Mouse (Mus musculus) layer of hippocampus, adult 2 months (tissue): ENCODE data around the gene Defb19. TPM values are rescaled to one million over a fixed set of nuclear protein-coding genes. Genes with fewer than 3 reads are reported as not detected.
A peak's percentile ranks its signal among the peaks of the same experiment; 100 is the strongest.

Source experiments
- DNase-seq, 2 experiments: peaks; one replicate each; pipeline ENCODE4 v3.0.0; 2022; ENCODE audit warnings: low spot score in 2 of 2
- H3K27ac ChIP-seq: fragments of 200-600 bp; 2 replicates; pipeline ENCODE4 v1.8.1; 2022
- H3K4me3 ChIP-seq: fragments of 200-600 bp; 2 replicates; pipeline ENCODE4 v1.8.1; 2022; ENCODE audit warnings: mild to moderate bottlenecking
- CTCF ChIP-seq: fragments of 200-600 bp; conservative IDR thresholded peaks from 2 replicates; pipeline ENCODE4 v1.8.1; 2022; ENCODE audit warnings: antibody characterized with exemption, mild to moderate bottlenecking, moderate library complexity
- long read RNA-seq, 2 experiments: library from polyadenylated mRNA; stranded (forward); transcript quantifications; one replicate each; pipeline ENCODE4 v2.0.0; 2021; ENCODE audit warnings: borderline mapping rate in 2 of 2
- total RNA-seq, 2 experiments: library from RNA; stranded (reverse); gene quantifications; 2 replicates each; pipeline ENCODE4 v1.2.3; 2021

The Defb19 gene
- total RNA-seq: not detected
- long read RNA-seq, experiment 1: 0 reads
- long read RNA-seq, experiment 2, partial matches to known transcripts: 0 of 1 reads
- long read RNA-seq, experiment 2, other reads (novel, unspliced or antisense): 1 of 1 reads

DNA sequence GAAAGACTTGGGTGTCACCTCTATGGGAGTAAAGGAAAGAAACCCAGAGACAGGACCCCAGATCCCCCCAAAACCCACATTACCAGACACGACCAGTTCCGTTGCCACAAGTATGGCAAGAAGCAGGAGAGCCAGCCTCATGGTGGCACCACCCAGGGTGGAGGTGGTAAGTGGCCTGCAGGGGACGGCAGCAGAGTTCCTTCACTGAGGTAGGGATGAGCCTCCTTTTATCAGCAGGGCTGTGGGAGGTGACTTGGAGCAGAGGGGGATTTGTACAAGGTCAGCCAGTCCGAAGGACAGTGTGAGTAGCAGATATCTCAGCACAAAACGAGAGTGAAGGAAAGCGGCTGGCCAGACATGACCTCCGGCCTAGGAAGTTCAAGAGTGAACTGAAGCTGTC is at the start of gene Defb19:
TSS of gene Defb19 (minus strand) at position 206 of the 400 bp plus-strand sequence.
- Histone ChIP-seq H3K4me3 (no peak within 1 kb of the TSS), H3K27ac (no peak within 1 kb of the TSS)
- no peak for TF ChIP-seq CTCF
- DNase-seq: no peak

DNA sequence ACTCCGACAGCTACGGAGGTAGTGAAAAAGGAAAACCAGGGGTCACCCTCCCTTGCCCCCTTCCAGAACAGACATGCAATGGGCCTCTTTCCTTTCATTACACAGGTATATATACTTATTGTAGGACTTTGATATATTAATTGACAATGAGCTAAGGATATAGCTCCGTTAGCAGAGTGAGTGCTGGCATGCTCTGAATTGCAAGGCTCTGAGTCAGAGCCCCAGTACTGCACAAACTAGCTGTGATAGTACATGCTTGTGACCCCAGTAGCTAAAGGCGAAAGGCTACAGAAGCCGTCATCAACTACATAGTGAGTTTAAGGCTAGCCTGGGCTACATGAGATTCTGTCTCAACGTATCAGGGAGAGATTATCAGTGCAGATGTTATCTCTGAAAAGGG is 49.8 kb upstream of the Defb19 start:
- no peak for TF ChIP-seq CTCF
- Histone ChIP-seq H3K27ac (no peak overlapping the region), H3K4me3 (no peak overlapping the region)
- no peak for DNase-seq

DNA sequence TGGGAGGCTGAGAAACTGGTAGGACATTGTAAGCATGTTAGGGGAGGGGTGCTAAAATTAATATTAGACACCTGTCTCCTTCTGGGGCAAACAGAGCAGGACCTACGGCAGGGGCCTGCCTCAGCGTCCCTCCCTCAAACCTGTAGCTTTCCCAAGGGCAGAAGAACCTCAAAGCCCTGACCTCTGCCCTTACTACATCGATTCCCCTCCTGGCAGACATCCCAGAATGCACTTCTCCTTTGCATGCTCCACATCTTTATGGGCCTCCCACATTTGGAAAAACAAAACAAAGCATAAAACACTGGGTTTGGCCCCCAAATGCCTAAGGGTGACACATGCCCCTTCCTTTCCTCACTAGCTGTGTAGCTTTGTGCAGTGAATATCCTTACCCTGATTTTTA is 49.1 kb upstream of the Defb19 start:
- no peak for DNase-seq
- no peak for TF ChIP-seq CTCF
- H3K4me3 ChIP-seq: no peak overlapping the region
- H3K27ac ChIP-seq: no peak overlapping the region

DNA sequence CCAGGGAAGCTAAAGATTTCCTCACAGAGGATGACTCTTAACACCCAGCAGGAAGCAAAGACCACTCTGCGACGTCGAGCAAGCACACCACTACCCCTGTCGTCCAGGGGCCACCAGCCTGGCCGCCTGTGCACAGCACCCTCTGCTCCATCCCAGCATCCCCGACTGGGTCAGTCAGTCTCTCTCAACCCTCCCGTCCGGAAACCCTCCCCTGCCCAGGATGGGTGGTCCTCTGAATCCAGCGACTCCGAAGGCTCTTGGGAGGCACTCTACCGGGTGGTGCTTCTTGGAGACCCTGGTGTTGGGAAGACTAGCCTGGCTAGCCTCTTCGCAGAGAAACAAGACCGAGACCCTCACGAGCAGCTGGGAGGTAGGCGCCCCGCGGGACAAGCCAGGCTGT is 48.0 kb upstream of the Defb19 start:
- Histone ChIP-seq H3K27ac (no peak overlapping the region), H3K4me3 (no peak overlapping the region)
- no peak for TF ChIP-seq CTCF
- DNase-seq: no peak

DNA sequence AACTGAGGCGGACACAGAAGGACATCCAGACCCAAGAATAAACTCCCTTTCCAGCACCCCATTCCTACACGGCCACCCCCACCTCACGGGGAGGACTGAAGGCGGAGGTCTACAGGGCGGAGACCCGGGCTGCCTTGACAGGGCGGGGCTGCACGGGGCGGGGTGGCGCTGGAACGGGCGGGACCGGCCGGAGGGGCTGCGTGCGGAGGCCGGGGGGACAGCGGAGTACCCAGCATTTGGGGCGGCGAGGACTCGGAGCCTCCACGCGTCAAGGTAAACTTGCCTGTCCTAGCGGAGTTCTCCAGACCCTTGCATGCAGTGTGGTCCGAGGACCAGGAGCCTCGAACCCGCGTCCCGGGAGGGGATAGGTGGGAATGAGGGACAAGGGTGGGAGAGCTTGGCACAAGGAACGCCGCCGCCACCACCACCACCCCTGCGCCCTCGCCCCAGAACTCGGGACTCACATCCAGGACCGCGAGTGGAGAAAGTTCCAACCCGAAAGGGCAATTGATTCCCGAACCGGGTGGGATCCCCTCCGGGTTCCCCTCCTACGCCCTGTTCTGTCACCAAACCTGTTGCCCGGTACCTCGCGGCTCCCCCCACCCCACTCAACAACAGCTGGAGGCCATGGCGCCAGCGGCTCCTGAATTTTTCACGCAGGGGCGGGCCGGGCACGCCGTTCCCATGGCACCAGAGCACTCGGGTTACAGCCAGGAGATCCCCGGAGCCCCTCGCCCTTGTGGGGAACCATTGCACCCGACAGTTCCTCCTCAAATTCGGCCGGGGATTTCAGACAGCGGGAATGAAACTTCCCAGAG is 46.9 kb upstream of the Defb19 start, which contains the start of gene Rem1:
TSS of gene Rem1 (plus strand) at position 178 of the 818 bp plus-strand sequence.
- no peak for TF ChIP-seq CTCF
- H3K27ac ChIP-seq: no peak within 1 kb of the TSS
- DNase-seq: no peak
- peak within 1 kb of the TSS; percentile 42 for H3K4me3 ChIP-seq

DNA sequence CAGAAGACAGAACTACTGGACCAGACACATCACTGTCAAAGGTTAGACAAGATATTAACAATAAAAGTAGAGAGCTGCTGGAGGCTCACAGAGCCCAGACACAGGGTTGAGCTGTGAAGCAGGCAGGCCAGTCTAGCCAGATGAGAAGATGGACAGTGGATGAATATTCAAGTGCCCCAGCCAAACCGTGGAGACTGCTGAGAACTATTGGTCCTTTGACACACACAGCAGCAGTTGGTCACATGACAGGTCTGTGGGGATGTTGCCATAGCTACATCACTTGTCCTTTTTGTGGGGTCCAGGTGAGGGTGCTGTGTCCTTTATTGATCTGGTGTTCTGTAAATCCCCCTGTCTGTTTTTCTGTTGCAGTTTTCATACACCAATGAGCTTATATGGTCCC is 45.1 kb upstream of the Defb19 start:
- Histone ChIP-seq H3K27ac (no peak overlapping the region), H3K4me3 (no peak overlapping the region)
- DNase-seq: no peak
- TF ChIP-seq CTCF: no peak

DNA sequence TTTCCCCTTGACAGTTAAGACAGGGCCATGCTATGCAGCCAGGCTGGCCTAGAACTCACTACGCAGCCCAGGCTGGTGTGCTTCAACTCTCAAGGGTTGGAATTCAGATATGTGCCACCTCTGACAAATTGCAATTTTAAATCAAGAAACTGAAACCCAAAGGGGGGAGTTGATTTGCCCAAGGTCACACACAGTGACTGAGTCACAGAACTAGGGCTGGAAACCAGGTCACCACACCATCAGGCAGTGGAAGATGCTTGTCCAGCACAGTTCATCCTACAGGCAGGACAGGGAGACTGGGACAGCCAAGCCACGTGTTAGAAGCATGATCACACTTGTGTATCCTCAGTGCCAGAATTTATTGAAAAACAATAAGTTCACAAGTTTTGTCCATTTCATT is 44.5 kb upstream of the Defb19 start:
- DNase-seq: no peak
- TF ChIP-seq CTCF: no peak
- H3K4me3 ChIP-seq: no peak overlapping the region
- no peak overlapping the region for H3K27ac ChIP-seq

DNA sequence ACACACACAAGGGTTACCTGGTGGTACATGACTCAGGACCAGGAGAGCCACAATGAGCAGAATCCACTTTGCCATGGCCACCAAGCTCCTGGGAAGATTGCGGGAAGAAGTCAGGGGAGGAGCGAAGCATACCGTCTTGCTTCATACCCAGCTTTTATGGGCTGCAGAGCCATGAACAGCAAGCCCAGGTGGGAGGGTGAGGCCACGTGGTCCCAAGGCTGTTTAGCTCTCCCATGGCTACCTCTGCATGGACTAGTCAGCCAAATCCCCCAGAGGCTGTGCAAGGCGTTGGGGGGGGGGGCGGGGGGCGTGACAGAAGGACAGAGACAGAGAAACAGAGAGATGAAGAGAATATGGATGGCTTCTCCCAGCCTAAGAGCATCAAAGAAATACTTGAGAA is 42.8 kb upstream of the Defb19 start, which contains the start of gene Defb25:
TSS of gene Defb25 (minus strand) at position 101 of the 400 bp plus-strand sequence.
- TF ChIP-seq CTCF: no peak
- no peak within 1 kb of the TSS for H3K27ac ChIP-seq
- DNase-seq: no peak
- no peak within 1 kb of the TSS for H3K4me3 ChIP-seq

DNA sequence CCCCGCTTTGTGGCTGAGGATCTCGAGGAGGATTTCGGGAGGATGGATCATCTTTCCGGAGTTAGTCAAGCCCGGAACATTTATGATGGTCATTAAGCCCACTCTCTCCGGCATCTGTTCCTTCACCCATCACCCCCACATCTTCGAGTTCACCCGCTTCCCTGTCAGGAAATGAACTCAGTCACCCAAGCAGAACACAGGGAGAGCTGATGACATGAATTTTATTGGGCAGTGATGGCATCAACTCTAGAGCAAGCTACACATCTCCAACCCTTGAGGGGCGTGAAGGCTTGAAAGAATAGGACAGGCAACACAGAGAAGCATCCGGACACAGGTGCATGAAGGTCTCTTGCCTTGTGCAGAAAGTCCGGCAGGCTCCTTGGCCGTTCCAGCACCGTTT is 42.0 kb upstream of the Defb19 start:
- no peak for DNase-seq
- H3K4me3 ChIP-seq: no peak overlapping the region
- no peak overlapping the region for H3K27ac ChIP-seq
- TF ChIP-seq CTCF: no peak

DNA sequence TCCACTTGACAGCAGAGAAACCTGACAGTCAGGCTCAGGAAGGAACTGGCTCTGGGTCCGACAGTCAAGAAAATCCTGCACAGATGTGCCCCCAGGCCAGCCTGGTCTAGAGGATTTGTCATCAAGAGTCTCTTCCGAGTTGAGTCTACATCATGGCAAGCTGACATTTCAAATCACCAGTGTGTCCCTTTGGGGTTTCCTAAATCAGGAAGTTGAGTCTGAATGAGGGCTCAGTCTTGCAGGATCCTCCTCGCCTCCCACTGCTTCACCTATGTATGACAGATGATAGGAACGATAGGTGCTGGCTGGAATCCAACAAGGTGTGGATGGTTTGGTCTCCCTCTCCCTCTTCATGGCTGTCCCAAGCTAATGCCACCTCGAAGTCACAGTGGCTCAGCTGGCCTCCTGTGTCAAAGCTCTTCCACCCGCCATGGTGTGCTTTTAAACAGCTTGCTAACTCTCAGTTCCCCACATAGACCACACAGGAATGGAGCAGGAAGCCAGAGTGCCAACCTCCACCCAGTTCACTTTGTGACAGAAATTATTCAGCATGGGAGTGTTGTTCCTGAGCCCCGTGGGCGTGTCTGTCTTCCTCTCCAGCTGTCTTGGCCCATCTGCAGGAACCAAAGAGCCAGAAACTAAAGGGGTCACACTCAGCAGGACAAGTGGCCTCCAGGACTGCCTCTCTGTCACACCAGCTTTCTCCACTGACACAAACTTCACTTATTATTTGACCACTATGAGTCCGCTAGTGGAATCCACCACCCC is 40.4 kb upstream of the Defb19 start:
- H3K4me3 ChIP-seq: no peak overlapping the region
- no peak for TF ChIP-seq CTCF
- no peak for DNase-seq

DNA sequence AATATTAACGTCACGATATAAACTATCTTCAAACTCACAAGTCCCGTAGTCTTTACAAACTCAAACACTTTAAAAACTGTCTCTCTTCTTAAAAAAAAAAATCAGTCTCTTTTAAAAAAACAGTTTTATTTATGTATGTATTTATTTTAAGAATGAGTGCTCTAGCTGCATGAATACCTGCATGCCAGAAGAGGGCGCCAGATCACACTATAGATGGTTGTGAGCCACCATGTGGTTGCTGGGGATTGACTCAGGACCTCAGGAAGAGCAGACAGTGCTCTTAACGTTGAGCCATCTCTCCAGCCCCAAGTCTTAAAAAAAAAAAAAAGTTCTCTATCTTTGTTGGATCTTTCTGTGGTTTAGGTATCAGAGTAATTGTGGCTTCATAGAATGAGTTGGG is 37.3 kb upstream of the Defb19 start:
- DNase-seq: no peak
- Histone ChIP-seq H3K27ac (no peak overlapping the region), H3K4me3 (no peak overlapping the region)
- peak; percentile 61 for TF ChIP-seq CTCF

More for the DNA sequence above, 40.4 kb upstream of the Defb19 start:
- 0 out of 2 replicates have a peak overlapping the region, but pooled peaks have one; percentile 36 for H3K27ac ChIP-seq

DNA sequence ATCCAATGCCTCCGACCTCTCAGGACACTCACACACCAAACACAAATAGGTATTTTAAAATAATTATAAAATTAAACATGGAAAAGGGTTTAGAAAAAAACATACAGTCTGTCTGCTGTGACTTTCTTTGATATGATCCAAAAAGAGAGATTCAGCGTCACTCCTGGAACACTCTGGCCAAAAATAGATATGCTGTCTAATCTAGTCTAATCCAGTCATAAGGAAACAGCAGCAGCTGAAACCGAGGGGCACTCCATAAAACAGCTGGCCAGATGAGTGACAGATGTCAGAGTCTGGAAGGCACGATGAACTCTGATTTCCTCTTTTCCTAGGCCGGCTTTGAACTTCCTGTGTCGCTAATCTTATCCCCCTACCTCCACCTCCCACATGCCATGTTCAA is 36.4 kb upstream of the Defb19 start:
- no peak overlapping the region for H3K4me3 ChIP-seq
- H3K27ac ChIP-seq: no peak overlapping the region
- no peak for TF ChIP-seq CTCF

DNA sequence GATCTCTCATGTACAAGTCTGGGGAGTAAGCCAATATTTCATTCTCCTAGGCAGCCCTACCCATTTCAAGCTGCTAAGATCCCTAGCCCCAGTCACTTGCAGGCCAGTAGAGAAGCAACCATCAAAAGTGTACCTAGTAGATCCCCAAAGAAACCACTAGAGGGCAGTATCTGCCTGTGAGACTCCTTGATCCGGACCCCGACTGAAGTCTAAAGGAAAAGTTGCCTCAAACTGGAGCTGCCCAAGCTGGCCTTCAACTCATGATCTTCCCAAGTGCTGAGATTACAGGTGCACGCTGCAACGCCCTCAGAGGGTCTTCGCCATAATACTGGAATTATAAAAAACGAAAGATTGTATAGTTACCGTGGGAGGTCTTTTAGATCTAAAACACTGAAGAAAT is 35.5 kb upstream of the Defb19 start:
- TF ChIP-seq CTCF: peak; percentile 98
- peak; percentile 54 to 77 for DNase-seq
- no peak overlapping the region for H3K4me3 ChIP-seq
- no peak overlapping the region for H3K27ac ChIP-seq

More for the DNA sequence above, 36.4 kb upstream of the Defb19 start:
- no peak for DNase-seq
